Mouse (Mus musculus): ENCODE data around the gene Nipbl.
"Not testable (repeated sequence)": the region's sequence is repeated elsewhere in the genome, so short reads cannot be mapped to it uniquely, and the experiment has no call there.

The Nipbl gene

DNA sequence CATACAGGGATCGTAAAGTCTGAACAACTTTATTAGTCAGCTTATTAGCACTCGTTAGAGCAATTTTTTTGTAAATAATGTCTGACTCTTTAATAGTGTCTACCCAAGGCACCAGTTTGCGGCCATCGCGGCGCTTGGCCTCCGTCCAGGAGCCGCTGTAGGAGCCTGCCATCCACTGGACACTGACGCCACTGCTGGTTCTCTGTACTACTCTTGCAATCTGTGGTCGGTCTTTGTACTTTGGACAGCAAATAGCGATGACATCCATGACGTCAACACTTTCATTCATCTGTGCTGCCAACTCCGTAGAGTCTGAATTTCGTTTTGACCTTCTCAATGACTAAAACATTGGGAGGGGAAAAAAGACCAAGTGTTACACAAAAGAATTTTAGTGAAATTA is 153.0 kb downstream of the Nipbl start:
- peak; percentile 32 for DNase-seq

DNA sequence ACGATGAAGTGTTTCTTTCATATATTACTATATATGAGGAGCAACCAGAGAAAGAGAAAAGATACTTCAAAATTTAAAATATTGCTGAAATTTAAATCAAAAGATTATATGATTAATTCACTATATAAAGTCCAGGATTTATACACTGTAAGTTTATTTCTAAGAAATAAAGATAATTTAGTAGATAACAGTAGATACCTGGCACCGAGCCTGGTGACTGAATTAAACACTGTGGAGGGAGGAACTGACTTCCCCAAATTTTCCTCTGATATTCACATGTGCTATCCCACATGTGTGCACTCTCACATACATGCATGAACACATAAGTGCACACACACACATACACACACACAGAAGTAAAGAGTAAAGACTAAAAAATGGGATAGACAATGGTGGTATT is 162.1 kb downstream of the Nipbl start:
- DNase-seq, result no peak

DNA sequence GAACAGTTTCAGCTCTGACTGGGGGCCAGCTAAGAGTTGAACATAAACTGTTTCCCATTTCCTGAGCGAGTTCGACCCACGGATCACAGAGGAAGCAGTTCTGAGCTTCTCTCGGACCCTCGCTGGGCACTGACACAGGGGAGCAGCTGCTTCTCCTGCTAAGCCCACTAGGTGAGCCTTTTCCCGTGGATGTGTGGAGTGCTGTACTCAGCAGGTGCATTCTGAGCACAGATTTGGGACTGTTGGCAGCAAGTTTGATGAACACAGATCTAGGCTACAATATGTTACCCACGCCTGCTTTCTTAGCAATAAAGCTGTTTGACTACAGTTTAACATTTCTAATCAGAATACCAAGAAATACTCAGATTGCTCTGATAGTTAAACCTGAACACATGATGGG is 162.6 kb downstream of the Nipbl start:
- DNase-seq, result no peak

DNA sequence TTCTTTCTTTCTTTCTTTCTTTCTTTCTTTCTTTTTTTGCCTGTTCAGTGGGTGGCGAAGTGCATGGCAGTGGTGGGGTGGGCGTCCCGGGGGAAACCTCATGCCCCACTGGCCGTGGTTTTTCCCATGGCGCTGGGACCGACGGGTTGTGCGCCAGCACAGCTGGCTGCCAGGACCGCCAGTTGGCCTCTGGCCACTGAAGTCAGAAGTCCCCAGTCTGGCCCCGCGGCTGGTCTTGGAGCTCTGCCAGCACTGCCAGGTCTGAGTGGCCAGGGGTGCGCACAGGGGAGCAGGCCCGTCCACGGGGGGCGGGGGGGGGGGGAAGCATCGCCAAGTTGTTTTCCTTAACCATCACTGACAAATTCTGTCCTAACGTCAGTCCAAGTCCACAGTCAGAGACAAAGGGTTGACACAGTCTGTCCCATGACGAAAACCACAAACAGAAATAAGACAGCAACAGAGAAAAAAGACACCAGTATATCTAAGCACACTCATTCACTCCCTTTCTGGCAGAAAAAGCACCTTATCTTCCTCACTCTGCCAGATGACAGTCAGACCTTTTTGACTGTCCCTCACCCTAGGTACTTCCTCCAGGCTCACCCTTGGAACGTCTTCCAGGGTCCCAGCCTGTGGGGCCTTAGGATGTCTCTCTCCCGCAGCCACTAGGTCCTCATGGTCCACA is 164.2 kb downstream of the Nipbl start:
- peak; percentile 74 for DNase-seq

DNA sequence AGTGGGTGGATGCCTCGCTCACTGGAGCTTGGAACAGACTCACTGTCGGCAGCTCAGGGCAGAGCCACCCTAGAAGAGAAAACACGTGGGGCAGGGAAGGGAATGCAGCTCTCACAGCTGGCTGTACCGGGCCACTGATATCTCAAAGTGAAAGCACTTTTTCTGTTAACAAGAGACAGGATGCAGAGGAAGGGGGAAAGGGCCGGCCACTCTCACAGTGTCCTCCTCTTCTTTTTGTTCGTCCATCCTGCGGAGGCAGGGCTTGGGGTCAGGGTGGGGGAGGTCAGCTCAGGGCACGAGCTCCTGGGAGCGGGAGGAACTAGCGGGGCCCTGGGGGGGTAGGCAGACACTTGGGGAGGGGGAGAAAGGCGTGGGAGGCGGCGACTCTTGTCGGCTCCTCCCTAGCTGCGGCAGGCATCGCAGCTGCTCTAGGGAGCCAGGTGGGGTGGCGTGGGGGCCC is 164.9 kb downstream of the Nipbl start:
- DNase-seq, result peak; percentile 54

DNA sequence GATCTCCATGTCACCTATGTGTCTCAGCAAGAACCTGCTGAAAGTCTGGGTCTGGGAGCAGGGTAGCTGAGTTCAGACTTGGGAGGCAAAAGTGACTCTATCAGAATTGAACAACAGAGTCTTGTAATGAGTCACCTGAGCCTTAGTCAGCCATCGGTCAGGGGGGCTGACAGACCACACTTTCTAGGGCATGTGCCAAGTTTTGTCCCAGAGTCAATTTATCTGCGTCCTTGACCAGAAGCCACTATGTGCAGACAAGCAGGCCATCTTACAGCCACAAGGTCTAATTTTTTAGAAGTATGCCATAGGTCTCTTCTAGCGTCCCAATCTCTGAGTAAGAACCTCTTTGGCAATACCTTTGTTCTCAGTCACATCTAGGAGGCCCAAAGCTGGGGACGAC is 166.3 kb downstream of the Nipbl start:
- not testable (repeated sequence) for DNase-seq

DNA sequence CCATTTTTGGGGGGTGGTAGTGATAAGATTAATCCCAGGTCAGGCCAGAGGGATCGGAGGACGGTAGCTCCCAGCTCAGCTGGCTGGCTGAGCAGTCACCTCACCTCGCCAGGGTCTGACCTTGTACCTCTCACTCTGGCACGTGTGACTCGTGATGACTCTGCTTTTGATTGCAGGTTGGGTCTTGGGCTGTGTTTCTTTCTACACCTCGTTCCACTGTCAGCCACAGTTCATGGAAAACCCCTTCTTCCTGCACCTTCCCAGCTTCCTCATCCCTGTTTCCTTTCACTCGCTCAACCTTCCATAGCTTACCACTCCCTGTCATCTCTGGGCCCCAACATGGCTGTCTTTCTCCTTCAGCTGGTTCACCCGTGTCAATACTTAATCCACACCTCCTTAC is 172.3 kb downstream of the Nipbl start:
- no peak for DNase-seq

DNA sequence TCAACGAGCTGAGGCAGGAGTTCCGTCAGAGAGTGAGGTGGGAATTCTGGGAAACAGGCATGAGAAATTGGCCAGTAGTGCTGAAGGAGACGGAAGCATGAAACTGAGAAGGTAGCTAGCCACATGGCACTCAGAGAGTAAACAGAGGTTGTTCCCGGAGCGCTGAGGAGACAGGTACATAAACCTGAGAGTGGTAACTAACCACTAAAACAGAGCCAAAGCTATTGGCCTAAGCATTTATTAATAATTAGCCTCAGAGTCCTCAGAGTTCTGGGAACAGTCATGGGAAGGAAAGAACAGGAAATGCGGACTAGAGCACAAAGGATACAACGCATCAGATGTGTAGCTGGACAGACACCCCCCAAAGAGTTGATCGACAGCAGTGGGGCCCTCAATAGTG is 176.0 kb downstream of the Nipbl start:
- DNase-seq, result no peak

DNA sequence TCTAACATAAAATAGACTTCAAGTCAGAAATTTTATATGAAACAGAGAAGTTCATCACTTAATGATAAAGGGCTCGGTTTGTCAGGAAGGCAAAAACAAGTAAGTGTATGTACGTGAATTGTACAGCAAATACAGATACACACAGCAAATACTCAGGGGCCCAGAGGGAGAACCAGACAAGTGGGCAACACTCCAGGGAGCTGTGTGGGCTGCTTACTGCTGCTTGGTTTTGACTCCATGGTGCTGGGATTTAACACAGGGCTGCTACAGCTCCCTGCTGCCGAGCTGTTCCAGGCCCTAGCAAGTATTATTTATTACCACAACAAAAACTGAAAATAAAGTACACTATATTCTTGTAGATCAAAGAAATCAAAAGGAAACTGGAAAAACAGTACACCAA is 177.1 kb downstream of the Nipbl start:
- no peak for DNase-seq

DNA sequence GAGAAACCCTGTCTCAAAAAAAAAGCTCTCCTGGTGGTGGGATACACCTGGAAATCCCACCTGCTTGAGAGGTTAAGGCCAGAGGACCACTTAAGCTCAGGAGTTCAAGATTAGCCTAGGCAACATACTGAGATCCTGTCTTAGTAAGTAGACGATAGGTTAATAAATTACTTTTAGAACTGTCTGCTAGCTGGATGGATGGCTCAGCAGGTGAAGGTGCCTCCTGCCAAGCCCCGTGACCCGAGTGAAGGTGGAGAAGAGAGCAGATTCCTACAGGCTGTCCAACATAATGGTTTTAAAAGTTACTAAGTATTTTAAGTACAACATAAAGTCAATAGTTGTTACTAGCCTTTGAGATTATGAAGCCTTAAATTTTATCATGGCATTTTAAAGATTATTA is 178.3 kb downstream of the Nipbl start:
- DNase-seq, result no peak

Data from lung, postnatal 10 days (tissue).